Mouse (Mus musculus) heart, adult 2 months (tissue): ENCODE data around the gene Xrra1. TPM values are rescaled to one million over a fixed set of nuclear protein-coding genes. Genes with fewer than 3 reads are reported as not detected.

Source experiments
- DNase-seq, 2 experiments: peaks; one replicate each; pipeline ENCODE4 v3.0.0; 2021
- H3K27ac ChIP-seq: fragments of 200-600 bp; 2 replicates; pipeline ENCODE4 v1.8.1; 2022
- H3K27me3 ChIP-seq: fragments of 200-500 bp; 2 replicates; pipeline ENCODE4 v1.6.1; 2012; ENCODE audit warnings: mild to moderate bottlenecking, low read length, inconsistent platforms, mixed read lengths; ENCODE audit not compliant: control insufficient read depth, insufficient read depth
- H3K36me3 ChIP-seq: fragments of 200-500 bp; 2 replicates; pipeline ENCODE4 v1.6.1; 2012; ENCODE audit warnings: low read length, inconsistent platforms; ENCODE audit not compliant: control insufficient read depth, insufficient read depth
- H3K4me1 ChIP-seq: fragments of 200-500 bp; 2 replicates; pipeline ENCODE4 v1.6.1; 2011; ENCODE audit warnings: low read length; ENCODE audit not compliant: control insufficient read depth, insufficient read depth
- H3K4me3 ChIP-seq: fragments of 200-600 bp; 2 replicates; pipeline ENCODE4 v1.8.1; 2022
- H3K79me2 ChIP-seq: fragments of 200-500 bp; replicated peaks from 2 replicates; pipeline ENCODE4 v1.6.1; 2012; ENCODE audit warnings: mild to moderate bottlenecking, inconsistent platforms, low read length, moderate library complexity, mixed read lengths; ENCODE audit not compliant: control insufficient read depth, insufficient read depth
- H3K9ac ChIP-seq: fragments of 200-500 bp; 2 replicates; pipeline ENCODE4 v1.6.1; 2012; ENCODE audit warnings: low read depth, mild to moderate bottlenecking, control low read depth, inconsistent platforms, low read length, mixed read lengths
- CTCF ChIP-seq: fragments of 200-600 bp; IDR thresholded peaks from 2 replicates; pipeline ENCODE4 v1.8.1; 2022; ENCODE audit warnings: antibody characterized with exemption, mild to moderate bottlenecking, moderate library complexity
- EP300 ChIP-seq: fragments of 200-500 bp; IDR thresholded peaks from 2 replicates; pipeline ENCODE4 v1.6.1; 2011; ENCODE audit warnings: low read depth, low read length, control low read depth; ENCODE audit not compliant: insufficient read depth
- POLR2A ChIP-seq: fragments of 200-500 bp; IDR thresholded peaks from 2 replicates; pipeline ENCODE4 v1.6.1; 2011; ENCODE audit warnings: mild to moderate bottlenecking, low read depth, low read length, control low read depth; ENCODE audit not compliant: insufficient read depth
- WGBS: fragments of 180-500 bp; shearing (Covaris S2); methylation state at CpG from one replicate; pipeline ENCODE4 v1.1.7; 2018; 5-methylcytosine and 5-hydroxymethylcytosine counted together
- intact Hi-C: fragments of 180-260 bp; cut with DNase I; formaldehyde crosslinking; loops from one replicate; pipeline ENCODE4 v1.15.1; 2025
- polyA plus RNA-seq: library from polyadenylated mRNA; depleted of rRNA; stranded (reverse); fragments of >200 nt; gene quantifications from 2 replicates; pipeline ENCODE4 v1.2.3, GENCODE M21; 2012
- total RNA-seq, 2 experiments: library from RNA; stranded (reverse); gene quantifications; 2 replicates each; pipeline ENCODE4 v1.2.3; 2021

Gene Xrra1
- total and polyA plus RNA-seq, 3 experiments: 0.10 to 0.14 TPM; not detected in 1

DNA sequence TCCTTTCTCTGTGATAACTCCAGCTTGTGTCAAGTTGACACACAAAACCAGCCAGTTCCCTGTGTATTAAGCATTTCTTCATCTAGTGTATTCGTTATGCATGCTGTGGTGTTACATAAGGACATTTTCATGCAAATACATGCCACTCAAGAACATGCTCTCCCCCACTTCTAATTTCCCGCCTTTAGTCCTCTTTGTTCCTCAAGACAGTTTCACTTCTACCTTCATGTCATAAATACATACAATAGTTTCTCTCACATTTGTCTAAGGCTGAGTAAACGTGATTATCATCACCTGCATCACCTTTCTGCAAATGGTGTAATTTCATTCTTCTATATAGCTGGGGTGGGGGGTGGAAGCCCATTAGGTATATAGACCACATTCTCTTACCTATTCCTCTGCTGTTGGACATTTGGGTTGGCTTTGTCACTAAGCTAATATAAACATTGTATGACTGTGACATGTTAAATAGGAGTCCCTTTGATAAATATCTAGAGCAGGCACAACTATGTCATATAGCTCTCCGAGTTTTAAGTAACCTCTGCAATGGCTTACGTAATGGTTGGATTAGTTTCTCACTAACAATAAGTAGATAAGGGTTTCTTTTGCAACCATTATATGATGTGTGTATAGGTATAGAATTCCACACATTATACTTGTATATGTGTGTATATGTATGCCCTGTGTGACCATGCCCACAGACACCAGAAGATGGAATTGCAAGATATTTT lies 25.6 kb upstream of the Xrra1 start:
- no peaks in the 10 kb centered on the region for H3K79me2 ChIP-seq
- H3K27me3 ChIP-seq: no peaks in the 10 kb centered on the region
- DNase-seq: no peak
- no peak for TF ChIP-seq EP300
- TF ChIP-seq CTCF: no peak
- TF ChIP-seq POLR2A: no peak
- H3K4me1 ChIP-seq: no peaks in the 10 kb centered on the region; the same call in none of the 2 replicates
- peaks cover 3% of the 10 kb centered on the region for H3K36me3 ChIP-seq
- no peak overlapping the region for H3K4me3 ChIP-seq
- intact Hi-C loops: no loop called here
- H3K27ac ChIP-seq: no peak overlapping the region
- H3K9ac ChIP-seq: no peak overlapping the region
- WGBS: 80% methylated on average over 5 of the region's 5 CpGs

DNA sequence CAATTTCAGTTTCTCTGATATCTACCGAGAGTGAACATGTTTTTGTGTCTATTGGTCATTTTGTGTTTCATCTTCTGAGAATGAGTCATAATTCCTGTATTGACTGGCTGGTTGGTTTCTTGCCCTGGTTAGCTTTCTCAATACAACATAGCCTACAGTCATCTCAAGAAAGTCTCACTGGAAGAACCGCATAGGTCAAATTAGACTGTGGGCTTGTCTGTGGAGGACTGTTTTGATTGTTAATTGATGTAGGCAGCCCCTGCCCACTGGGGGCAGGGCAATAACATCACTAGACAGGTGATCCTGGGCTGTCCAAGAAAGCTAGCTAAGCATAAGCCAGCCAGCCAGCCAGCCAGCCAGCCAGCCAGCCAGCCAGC lies 25.1 kb upstream of the Xrra1 start:
- Histone ChIP-seq H3K27me3 (no peaks in the 10 kb centered on the region), H3K9ac (no peak overlapping the region), H3K27ac (no peak overlapping the region), H3K79me2 (no peaks in the 10 kb centered on the region), H3K4me3 (no peak overlapping the region), H3K36me3 (peaks cover 3% of the 10 kb centered on the region), H3K4me1 (no peaks in the 10 kb centered on the region)
- no peak for DNase-seq
- intact Hi-C loops: no loop called here
- TF ChIP-seq POLR2A: no peak
- no peak for TF ChIP-seq CTCF
- no peak for TF ChIP-seq EP300
- WGBS: 77% methylated on average over 2 of the region's 2 CpGs

DNA sequence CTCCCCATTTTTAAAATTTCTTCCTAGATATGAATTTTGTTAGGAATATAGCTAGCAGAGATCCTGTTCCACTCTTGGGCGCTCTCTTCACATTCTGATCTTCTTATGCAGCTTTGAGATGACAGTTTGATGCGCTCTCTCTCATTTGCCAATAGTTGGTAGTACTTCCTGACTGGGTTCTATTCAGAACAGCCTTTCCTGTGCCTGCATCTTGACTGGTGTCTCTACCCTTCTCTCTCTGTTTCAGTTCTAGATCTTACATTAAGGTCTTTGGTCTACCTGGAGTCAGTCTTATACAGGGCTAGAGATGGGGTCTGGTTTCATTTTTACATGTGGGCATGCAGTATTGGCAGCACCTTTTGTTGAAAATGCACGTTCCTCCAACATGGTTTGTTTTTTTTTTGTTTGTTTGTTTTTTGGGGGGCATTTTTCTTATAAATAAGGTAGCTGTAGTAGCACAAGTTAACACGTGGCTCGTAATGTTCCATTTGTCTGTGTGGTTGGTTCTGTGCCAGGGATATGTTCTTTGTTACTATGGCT lies 24.5 kb upstream of the Xrra1 start:
- H3K9ac ChIP-seq: no peak overlapping the region
- intact Hi-C loops: no loop called here
- 86% methylated on average over 5 of the region's 5 CpGs for WGBS

DNA sequence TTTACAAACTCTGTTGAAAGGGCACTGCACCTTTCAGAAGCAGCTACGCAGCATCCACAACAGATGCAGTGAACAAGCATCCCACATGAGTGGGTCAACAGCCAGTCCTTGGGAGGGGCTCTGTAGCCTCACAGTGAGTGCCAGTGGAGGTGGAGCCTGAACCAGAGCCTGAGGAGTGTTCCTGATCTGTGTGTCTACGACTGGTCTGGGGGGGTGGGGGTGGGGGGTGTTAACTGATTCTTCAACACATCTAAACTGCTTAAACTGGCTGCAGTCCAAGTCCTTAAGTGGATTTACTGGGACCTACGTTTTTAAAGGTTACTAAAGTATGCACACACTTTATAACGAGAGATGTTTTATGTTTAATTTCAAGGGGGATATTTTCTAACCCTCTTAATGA lies 22.1 kb upstream of the Xrra1 start:
- 50% methylated on average over 4 of the region's 4 CpGs for WGBS
- no peak for TF ChIP-seq POLR2A
- intact Hi-C loops: no loop called here
- H3K27me3 ChIP-seq: no peaks in the 10 kb centered on the region
- H3K4me3 ChIP-seq: no peak overlapping the region
- no peaks in the 10 kb centered on the region for H3K4me1 ChIP-seq
- peaks cover 3% of the 10 kb centered on the region for H3K36me3 ChIP-seq
- DNase-seq: no peak
- no peaks in the 10 kb centered on the region for H3K79me2 ChIP-seq
- no peak overlapping the region for H3K27ac ChIP-seq
- no peak overlapping the region for H3K9ac ChIP-seq

More for the DNA sequence above, 24.5 kb upstream of the Xrra1 start:
- TF ChIP-seq EP300 (no peak), POLR2A (no peak), CTCF (no peak)
- no peak overlapping the region for H3K27ac ChIP-seq
- no peak for DNase-seq
- H3K79me2 ChIP-seq: no peaks in the 10 kb centered on the region
- H3K36me3 ChIP-seq: peaks cover 3% of the 10 kb centered on the region
- no peaks in the 10 kb centered on the region for H3K4me1 ChIP-seq
- H3K4me3 ChIP-seq: no peak overlapping the region
- H3K27me3 ChIP-seq: no peaks in the 10 kb centered on the region

DNA sequence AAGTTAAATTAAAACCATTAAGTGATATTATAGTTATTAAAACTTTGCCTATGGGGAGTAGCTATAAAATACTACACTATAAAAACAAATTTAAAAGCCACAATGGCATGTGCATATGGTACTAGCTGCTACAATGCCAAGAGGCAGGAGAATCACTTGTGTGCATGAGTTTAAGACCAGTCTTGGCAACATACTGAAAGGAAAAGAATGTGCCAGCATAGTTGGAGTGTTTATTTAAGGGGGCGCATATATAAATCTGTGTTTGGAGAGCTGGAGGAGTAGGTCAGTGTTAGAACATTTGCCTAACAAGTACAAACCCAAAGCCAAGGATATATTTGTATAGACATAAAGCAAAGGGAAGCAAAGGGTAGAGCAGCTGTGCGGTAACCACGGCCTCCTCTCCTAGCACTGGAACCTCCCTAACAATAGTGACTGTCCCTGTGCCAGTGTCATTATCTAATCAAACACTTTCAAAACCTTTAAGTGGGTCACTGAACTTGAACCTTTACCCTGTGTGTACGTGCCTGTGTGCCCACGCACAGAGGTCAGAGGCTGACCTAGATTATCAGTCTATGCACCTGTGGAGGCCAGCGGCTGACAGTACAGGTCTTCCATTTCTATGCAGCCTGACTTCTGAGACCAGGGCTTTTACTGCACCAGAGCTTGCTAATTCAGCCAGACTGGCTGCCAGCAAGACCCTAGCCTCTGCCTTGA lies 21.4 kb upstream of the Xrra1 start:
- TF ChIP-seq POLR2A (no peak), EP300 (no peak), CTCF (no peak)
- H3K4me1 ChIP-seq: no peaks in the 10 kb centered on the region
- 60% methylated on average over 6 of the region's 6 CpGs for WGBS
- no peaks in the 10 kb centered on the region for H3K79me2 ChIP-seq
- H3K4me3 ChIP-seq: no peak overlapping the region
- H3K36me3 ChIP-seq: peaks cover 3% of the 10 kb centered on the region
- intact Hi-C loops: no loop called here
- no peak for DNase-seq
- no peak overlapping the region for H3K27ac ChIP-seq
- no peak overlapping the region for H3K9ac ChIP-seq
- H3K27me3 ChIP-seq: no peaks in the 10 kb centered on the region

DNA sequence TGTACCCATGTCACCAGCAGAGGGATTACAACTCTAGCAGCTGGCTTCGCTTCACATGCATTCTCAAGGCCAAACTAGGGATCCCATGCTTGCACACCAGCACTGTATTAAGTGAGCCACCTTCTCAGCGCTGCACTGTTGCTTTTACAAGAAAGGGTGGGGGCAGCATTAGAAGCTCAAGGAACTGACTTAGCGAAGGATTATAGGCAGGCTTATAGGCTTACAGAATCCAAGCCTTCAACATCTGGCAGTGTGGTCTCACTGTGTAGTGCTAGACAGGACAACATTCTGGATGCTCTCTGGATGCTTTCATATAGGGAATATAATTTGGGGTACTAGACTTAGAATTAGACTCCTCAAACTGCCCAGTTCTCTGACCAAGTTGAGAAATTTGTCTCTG lies 20.7 kb upstream of the Xrra1 start:
- Histone ChIP-seq H3K27ac (no peak overlapping the region), H3K36me3 (peaks cover 3% of the 10 kb centered on the region), H3K27me3 (no peaks in the 10 kb centered on the region), H3K9ac (no peak overlapping the region), H3K79me2 (no peaks in the 10 kb centered on the region), H3K4me3 (no peak overlapping the region), H3K4me1 (no peaks in the 10 kb centered on the region)
- intact Hi-C loops: no loop called here
- 85% methylated on average over 3 of the region's 3 CpGs for WGBS
- TF ChIP-seq CTCF (0 out of 2 replicates have a peak, but pooled peaks have one; percentile 5), POLR2A (no peak)
- DNase-seq: no peak
